Mouse (Mus musculus) E14TG2a.4 (cell line): ENCODE results near the gene Adap2.

ENCODE experiments used
- H3K27me3 ChIP-seq: 2 replicates; pipeline ENCODE4 v1.6.1; 2014; ENCODE audit warnings: low read length, control low read depth; ENCODE audit not compliant: insufficient read depth
- H3K36me3 ChIP-seq: 2 replicates; pipeline ENCODE4 v1.6.1; 2014; ENCODE audit warnings: low read length, control low read depth; ENCODE audit not compliant: insufficient read depth
- H3K4me1 ChIP-seq: replicated peaks from 2 replicates; pipeline ENCODE4 v1.6.1; 2014; ENCODE audit warnings: low read depth, low read length, control low read depth
- H3K4me3 ChIP-seq: replicated peaks from 2 replicates; pipeline ENCODE4 v1.5.1; 2014; ENCODE audit warnings: mild to moderate bottlenecking, low read length
- H3K9me3 ChIP-seq: 2 replicates; pipeline ENCODE4 v1.6.1; 2014; ENCODE audit warnings: low read length, control low read depth
- CTCF ChIP-seq: conservative IDR thresholded peaks from 2 replicates; pipeline ENCODE4 v1.5.1; 2014; ENCODE audit warnings: low read length
- NANOG ChIP-seq: IDR thresholded peaks from 2 replicates; pipeline ENCODE4 v1.6.1; 2014; ENCODE audit warnings: borderline replicate concordance, low read length, mixed read lengths
- POU5F1 ChIP-seq: IDR thresholded peaks from 2 replicates; pipeline ENCODE4 v1.6.1; 2014; ENCODE audit warnings: low read length, borderline replicate concordance

Gene Adap2

GRCm38 (mm10) chr11:80212282-80212681 lies 58.4 kb downstream of the Adap2 start:
- H3K9me3 ChIP-seq, result no peaks in the 10 kb centered on the region
- TF ChIP-seq NANOG (no peak), POU5F1 (no peak), CTCF (no peak)

GRCm38 (mm10) chr11:80215291-80215690 lies 61.4 kb downstream of the Adap2 start:
- Histone ChIP-seq H3K4me3 (no peak overlapping the region), H3K9me3 (no peaks in the 10 kb centered on the region), H3K4me1 (peaks cover 27% of the 10 kb centered on the region), H3K27me3 (no peaks in the 10 kb centered on the region), H3K36me3 (peaks cover 59% of the 10 kb centered on the region)
- no peak for TF ChIP-seq NANOG
- no peak for TF ChIP-seq POU5F1
- TF ChIP-seq CTCF, result no peak

More at GRCm38 (mm10) chr11:80212282-80212681, 58.4 kb downstream of the Adap2 start:
- H3K4me3 ChIP-seq, result no peak overlapping the region
- H3K27me3 ChIP-seq, result no peaks in the 10 kb centered on the region
- peaks cover 48% of the 10 kb centered on the region for H3K36me3 ChIP-seq
- peaks cover 36% of the 10 kb centered on the region for H3K4me1 ChIP-seq

GRCm38 (mm10) chr11:80218657-80219293 lies 64.9 kb downstream of the Adap2 start:
- Histone ChIP-seq H3K4me1 (peaks cover 9% of the 10 kb centered on the region), H3K36me3 (peaks cover 68% of the 10 kb centered on the region)
- no peak for TF ChIP-seq CTCF
- no peak for TF ChIP-seq NANOG
- TF ChIP-seq POU5F1, result no peak

More at GRCm38 (mm10) chr11:80218657-80219293, 64.9 kb downstream of the Adap2 start:
- no peaks in the 10 kb centered on the region for H3K9me3 ChIP-seq
- no peaks in the 10 kb centered on the region for H3K27me3 ChIP-seq
- H3K4me3 ChIP-seq, result no peak overlapping the region
